Mouse (Mus musculus) small intestine, adult 2 months (tissue): ENCODE data around the gene Tnks2.

Experiments used
- CTCF ChIP-seq: fragments of 200-500 bp; IDR thresholded peaks from 2 replicates; pipeline ENCODE4 v1.5.1; 2012; ENCODE audit warnings: low read depth, mild to moderate bottlenecking, control low read depth, inconsistent platforms, low read length, moderate library complexity, mixed read lengths; ENCODE audit not compliant: insufficient replicate concordance, insufficient read length; ENCODE audit errors: extremely low read depth
- POLR2A ChIP-seq: fragments of 200-500 bp; IDR thresholded peaks from 2 replicates; pipeline ENCODE4 v1.6.1; 2012; ENCODE audit warnings: low read depth, mild to moderate bottlenecking, control low read depth, inconsistent platforms, low read length, moderate library complexity

GRCm38 (mm10) chr19:36878743-36879495, 44.9 kb downstream of the Tnks2 start:
- TF ChIP-seq CTCF, result no peak
- TF ChIP-seq POLR2A, result no peak
